Mouse (Mus musculus) adrenal gland, adult 8-10 months (tissue): ENCODE measurements around the gene Med21. TPM values are rescaled to one million over a fixed set of nuclear protein-coding genes. Genes with fewer than 3 reads are reported as not detected.

ENCODE experiments used
- DNase-seq: peaks from one replicate; pipeline ENCODE4 v3.0.0; 2022
- total RNA-seq, 4 experiments: library from RNA; stranded (reverse); gene quantifications; 2 replicates each; pipeline ENCODE4 v1.2.4; 2022

The Med21 gene
- total RNA-seq, 4 experiments from 2014 or later = 59.0 to 79.5 (median 69.0) TPM

GRCm38 (mm10) chr6:146640991-146641390 is 1.4 kb upstream of the Med21 start:
- DNase-seq = no peak

- DNase-seq = no peak
Measured at GRCm38 (mm10) chr6:146641621-146642210, 631 bp upstream of the Med21 start.

- DNase-seq = no peak
Measured at GRCm38 (mm10) chr6:146643184-146643570, 830 bp downstream of the Med21 start.

GRCm38 (mm10) chr6:146650013-146650412 is 7.7 kb downstream of the Med21 start:
- no peak for DNase-seq

- DNase-seq = no peak
Measured at GRCm38 (mm10) chr6:146651431-146651830, 9.1 kb downstream of the Med21 start.

- DNase-seq = no peak
Measured at GRCm38 (mm10) chr6:146653197-146653596, 10.8 kb downstream of the Med21 start.

GRCm38 (mm10) chr6:146660591-146660990 is 18.2 kb downstream of the Med21 start:
- no peak for DNase-seq

- no peak for DNase-seq
Measured at GRCm38 (mm10) chr6:146661655-146662054, 19.3 kb downstream of the Med21 start.

- peak; percentile 26 for DNase-seq
Measured at GRCm38 (mm10) chr6:146662679-146663078, 20.3 kb downstream of the Med21 start.

GRCm38 (mm10) chr6:146664116-146664515 is 21.8 kb downstream of the Med21 start:
- peak; percentile 43 for DNase-seq

GRCm38 (mm10) chr6:146664917-146665316 is 22.6 kb downstream of the Med21 start:
- no peak for DNase-seq

GRCm38 (mm10) chr6:146665408-146665807 is 23.1 kb downstream of the Med21 start:
- DNase-seq = no peak

GRCm38 (mm10) chr6:146666811-146667210 is 24.5 kb downstream of the Med21 start:
- no peak for DNase-seq

- no peak for DNase-seq
Measured at GRCm38 (mm10) chr6:146668606-146669005, 26.3 kb downstream of the Med21 start.

- DNase-seq = no peak
Measured at GRCm38 (mm10) chr6:146670956-146671855, 28.9 kb downstream of the Med21 start.

GRCm38 (mm10) chr6:146672106-146672505 is 29.8 kb downstream of the Med21 start:
- DNase-seq = no peak

GRCm38 (mm10) chr6:146673696-146674095 is 31.3 kb downstream of the Med21 start:
- DNase-seq = no peak

- no peak for DNase-seq
Measured at GRCm38 (mm10) chr6:146674420-146674819, 32.1 kb downstream of the Med21 start.

GRCm38 (mm10) chr6:146674881-146675536 is 32.7 kb downstream of the Med21 start:
- DNase-seq = no peak

GRCm38 (mm10) chr6:146676904-146677303 is 34.6 kb downstream of the Med21 start:
- no peak for DNase-seq

- no peak for DNase-seq
Measured at GRCm38 (mm10) chr6:146678136-146679070, 36.1 kb downstream of the Med21 start.

- no peak for DNase-seq
Measured at GRCm38 (mm10) chr6:146683881-146684280, 41.5 kb downstream of the Med21 start.
